ENCODE assay signal across 14 mouse cellular contexts in the genomic region with DNA sequence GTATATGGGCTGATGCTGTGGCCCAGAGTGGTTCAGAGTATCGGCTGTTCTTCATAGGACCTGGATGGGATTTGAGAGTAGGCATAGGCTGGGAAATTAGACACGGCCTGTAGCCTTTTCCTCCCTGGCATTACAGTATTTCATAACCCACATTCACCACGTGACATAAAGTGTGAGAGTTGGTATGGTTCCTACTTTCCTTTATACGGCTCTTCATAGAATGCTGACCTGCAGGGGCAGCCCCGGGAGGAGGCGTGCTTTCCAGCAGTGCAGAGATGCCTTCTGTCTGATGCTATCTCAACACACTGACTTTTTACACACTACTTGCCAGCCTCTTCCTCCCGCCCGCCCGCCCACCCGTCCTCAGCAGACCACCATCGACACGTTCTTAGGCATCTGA.
"Had no signal": no experiment of that assay in that cellular context is flagged by ENCODE, and none has a peak within 500 bp of the region (broad histone marks: within the 10 kb centered on the region; RNA-seq: fewer than 3 reads in every experiment).

No protein-coding gene starts in this region.

- H3K27ac ChIP-seq: kidney, embryonic 15.5 days; limb, embryonic 13.5 days; liver, embryonic 15.5 days; midbrain, embryonic 12.5 days; neural tube, embryonic 15.5 days; stomach, postnatal 0 days had no signal

- H3K4me2 ChIP-seq: kidney, embryonic 15.5 days; limb, embryonic 13.5 days; liver, embryonic 15.5 days; lung, embryonic 14.5 days; midbrain, embryonic 12.5 days; neural tube, embryonic 15.5 days had no signal

- DNase-seq: kidney, adult 2 months; kidney, postnatal 14 days; left cerebral cortex, postnatal 4 days; lung, embryonic 14.5 days; lung, postnatal 14 days; right cerebral cortex, adult 18-20 months; right cerebral cortex, postnatal 25 days had no signal

- H3K27me3 ChIP-seq: kidney, embryonic 15.5 days; limb, embryonic 13.5 days; liver, embryonic 15.5 days; midbrain, embryonic 12.5 days; neural tube, embryonic 15.5 days had no signal

- ATAC-seq: midbrain, embryonic 16.5 days had no signal

- H3K4me3 ChIP-seq: kidney, embryonic 15.5 days; limb, embryonic 13.5 days; liver, embryonic 15.5 days; midbrain, embryonic 12.5 days; neural tube, embryonic 15.5 days had no signal

- H3K9me3 ChIP-seq: kidney, embryonic 15.5 days; limb, embryonic 13.5 days; liver, embryonic 15.5 days; midbrain, embryonic 12.5 days; neural tube, embryonic 15.5 days had no signal

- H3K9ac ChIP-seq: kidney, embryonic 15.5 days; limb, embryonic 13.5 days; liver, embryonic 15.5 days; lung, embryonic 14.5 days; midbrain, embryonic 12.5 days; neural tube, embryonic 15.5 days had no signal

- H3K4me1 ChIP-seq: limb, embryonic 13.5 days; liver, embryonic 15.5 days; midbrain, embryonic 12.5 days; neural tube, embryonic 15.5 days had no signal

- H3K36me3 ChIP-seq: kidney, embryonic 15.5 days; limb, embryonic 13.5 days; liver, embryonic 15.5 days; neural tube, embryonic 15.5 days had no signal
